Mouse (Mus musculus) right cerebral cortex, adult 2 months (tissue): ENCODE data around the gene Cd164.
A peak's percentile ranks its signal among the peaks of the same experiment; 100 is the strongest.

ENCODE experiments used
- DNase-seq, 2 experiments: peaks; one replicate each; pipeline ENCODE4 v3.0.0; 2021 to 2022; ENCODE audit warnings: low spot score in 2 of 2

Gene Cd164

GRCm38 (mm10) chr10:41518981-41519618 lies at the start of gene Cd164:
TSS of gene Cd164 (plus strand) at chr10:41519414.
- DNase-seq: peak; percentile 85 to 90

GRCm38 (mm10) chr10:41470693-41471092 lies 48.5 kb upstream of the Cd164 start:
- DNase-seq: no peak

GRCm38 (mm10) chr10:41472534-41472933 lies 46.7 kb upstream of the Cd164 start:
- no peak for DNase-seq

- DNase-seq: no peak
Measured at GRCm38 (mm10) chr10:41472962-41473481, 46.2 kb upstream of the Cd164 start.

- DNase-seq: no peak
Measured at GRCm38 (mm10) chr10:41473782-41474468, 45.3 kb upstream of the Cd164 start.

- no peak for DNase-seq
Measured at GRCm38 (mm10) chr10:41474981-41475391, 44.2 kb upstream of the Cd164 start.

- DNase-seq: peak; percentile 34 to 57
Measured at GRCm38 (mm10) chr10:41476171-41477017, 42.8 kb upstream of the Cd164 start, which contains the start of gene Mical1. TSS of gene Mical1 (plus strand) at chr10:41476314.

- DNase-seq: no peak
Measured at GRCm38 (mm10) chr10:41477018-41477277, 42.3 kb upstream of the Cd164 start.

- DNase-seq: peak; percentile 33 to 59
Measured at GRCm38 (mm10) chr10:41477278-41478181, 41.7 kb upstream of the Cd164 start.

GRCm38 (mm10) chr10:41479961-41480360 lies 39.3 kb upstream of the Cd164 start:
- no peak for DNase-seq

- DNase-seq: no peak
Measured at GRCm38 (mm10) chr10:41480938-41481880, 38.0 kb upstream of the Cd164 start.

GRCm38 (mm10) chr10:41482446-41482845 lies 36.8 kb upstream of the Cd164 start:
- DNase-seq: no peak

GRCm38 (mm10) chr10:41485778-41486177 lies 33.4 kb upstream of the Cd164 start:
- no peak for DNase-seq

- no peak for DNase-seq
Measured at GRCm38 (mm10) chr10:41486506-41487170, 32.6 kb upstream of the Cd164 start.

- DNase-seq: no peak
Measured at GRCm38 (mm10) chr10:41488877-41489276, 30.3 kb upstream of the Cd164 start.

- no peak for DNase-seq
Measured at GRCm38 (mm10) chr10:41489294-41489693, 29.9 kb upstream of the Cd164 start.

- DNase-seq: peak; percentile 94 to 95
Measured at GRCm38 (mm10) chr10:41489708-41490517, 29.3 kb upstream of the Cd164 start, which contains the start of the genes Smpd2 and Ppil6. TSS of gene Smpd2 (minus strand) at chr10:41490369. TSS of gene Ppil6 (plus strand) at chr10:41490439.

GRCm38 (mm10) chr10:41490518-41490873 lies 28.7 kb upstream of the Cd164 start:
- DNase-seq: no peak

- DNase-seq: no peak
Measured at GRCm38 (mm10) chr10:41491111-41491510, 28.1 kb upstream of the Cd164 start.
